Mouse (Mus musculus) olfactory bulb, adult 2 months (tissue): ENCODE data around the gene Slc38a6. TPM values are rescaled to one million over a fixed set of nuclear protein-coding genes. Genes with fewer than 3 reads are reported as not detected.

Source experiments
- H3K27ac ChIP-seq: fragments of 200-500 bp; 2 replicates; pipeline ENCODE4 v1.5.1; 2012; ENCODE audit warnings: low read depth, low read length; ENCODE audit not compliant: insufficient read depth
- H3K4me1 ChIP-seq: fragments of 200-500 bp; 2 replicates; pipeline ENCODE4 v1.6.1; 2012; ENCODE audit warnings: low read length; ENCODE audit not compliant: control insufficient read depth, insufficient read depth
- H3K4me3 ChIP-seq: fragments of 200-500 bp; 2 replicates; pipeline ENCODE4 v1.5.1; 2012; ENCODE audit warnings: mild to moderate bottlenecking, low read depth, low read length, moderate library complexity; ENCODE audit not compliant: insufficient read depth
- CTCF ChIP-seq: fragments of 200-500 bp; IDR thresholded peaks from 2 replicates; pipeline ENCODE4 v1.5.1; 2012; ENCODE audit warnings: low read depth, mild to moderate bottlenecking, low read length, moderate library complexity; ENCODE audit not compliant: insufficient read depth
- POLR2A ChIP-seq: fragments of 200-500 bp; IDR thresholded peaks from 2 replicates; pipeline ENCODE4 v1.6.1; 2012; ENCODE audit warnings: mild to moderate bottlenecking, low read depth, low read length, moderate library complexity; ENCODE audit not compliant: insufficient read depth
- WGBS: fragments of 180-500 bp; shearing (Covaris S2); methylation state at CpG from one replicate; pipeline ENCODE4 v1.1.7; 2018; 5-methylcytosine and 5-hydroxymethylcytosine counted together
- polyA plus RNA-seq: library from polyadenylated mRNA; stranded (reverse); fragments of >200 nt; gene quantifications from 2 replicates; pipeline ENCODE4 v1.2.4, GENCODE M21; 2012; ENCODE audit warnings: low replicate concordance; ENCODE audit not compliant: missing spikeins, insufficient read depth, insufficient read length

Slc38a6 gene
- polyA plus RNA-seq, 1 experiment, result not detected

GRCm38 (mm10) chr12:73392507-73392906 lies 105.9 kb downstream of the Slc38a6 start:
- WGBS, result 100% methylated on average over 1 of the region's 1 CpGs
- H3K4me3 ChIP-seq, result no peak overlapping the region
- H3K27ac ChIP-seq, result no peak overlapping the region
- H3K4me1 ChIP-seq, result no peaks in the 10 kb centered on the region
- TF ChIP-seq POLR2A, result no peak
- TF ChIP-seq CTCF, result no peak

- H3K4me1 ChIP-seq, result no peaks in the 10 kb centered on the region
- H3K27ac ChIP-seq, result no peak overlapping the region
- no peak overlapping the region for H3K4me3 ChIP-seq
- no peak for TF ChIP-seq POLR2A
- TF ChIP-seq CTCF, result no peak
Measured at GRCm38 (mm10) chr12:73393018-73393417, 106.4 kb downstream of the Slc38a6 start.

GRCm38 (mm10) chr12:73393881-73394291 lies 107.3 kb downstream of the Slc38a6 start:
- Histone ChIP-seq H3K27ac (no peak overlapping the region), H3K4me1 (no peaks in the 10 kb centered on the region), H3K4me3 (no peak overlapping the region)
- TF ChIP-seq POLR2A (no peak), CTCF (no peak)
- 58% methylated on average over 6 of the region's 6 CpGs for WGBS

- no peak for TF ChIP-seq CTCF
- no peak for TF ChIP-seq POLR2A
- WGBS, result 84% methylated on average over 5 of the region's 5 CpGs
- no peaks in the 10 kb centered on the region for H3K4me1 ChIP-seq
- H3K4me3 ChIP-seq, result no peak overlapping the region
- no peak overlapping the region for H3K27ac ChIP-seq
Measured at GRCm38 (mm10) chr12:73394571-73394970, 108.0 kb downstream of the Slc38a6 start.

- Histone ChIP-seq H3K4me3 (no peak overlapping the region), H3K27ac (no peak overlapping the region), H3K4me1 (no peaks in the 10 kb centered on the region)
- TF ChIP-seq CTCF, result no peak
- no peak for TF ChIP-seq POLR2A
- 57% methylated on average over 4 of the region's 4 CpGs for WGBS
Measured at GRCm38 (mm10) chr12:73399426-73399825, 112.8 kb downstream of the Slc38a6 start.

GRCm38 (mm10) chr12:73400481-73401025 lies 114.0 kb downstream of the Slc38a6 start:
- H3K4me1 ChIP-seq, result no peaks in the 10 kb centered on the region
- no peak overlapping the region for H3K27ac ChIP-seq
- TF ChIP-seq CTCF, result no peak
- 83% methylated on average over 4 of the region's 4 CpGs for WGBS
- no peak overlapping the region for H3K4me3 ChIP-seq

- 87% methylated on average over 3 of the region's 3 CpGs for WGBS
- TF ChIP-seq CTCF (no peak), POLR2A (no peak)
- Histone ChIP-seq H3K4me1 (no peaks in the 10 kb centered on the region), H3K27ac (no peak overlapping the region), H3K4me3 (no peak overlapping the region)
Measured at GRCm38 (mm10) chr12:73401520-73402130, 115.0 kb downstream of the Slc38a6 start.

- WGBS, result 74% methylated on average over 5 of the region's 5 CpGs
- TF ChIP-seq CTCF, result no peak
- TF ChIP-seq POLR2A, result no peak
- no peak overlapping the region for H3K4me3 ChIP-seq
Measured at GRCm38 (mm10) chr12:73402137-73402712, 115.6 kb downstream of the Slc38a6 start.

GRCm38 (mm10) chr12:73402851-73403665 lies 116.5 kb downstream of the Slc38a6 start:
- WGBS, result 93% methylated on average over 11 of the region's 11 CpGs

More at GRCm38 (mm10) chr12:73402137-73402712, 115.6 kb downstream of the Slc38a6 start:
- Histone ChIP-seq H3K4me1 (no peaks in the 10 kb centered on the region), H3K27ac (no peak overlapping the region)

More at GRCm38 (mm10) chr12:73402851-73403665, 116.5 kb downstream of the Slc38a6 start:
- TF ChIP-seq CTCF, result no peak
- no peak for TF ChIP-seq POLR2A
- Histone ChIP-seq H3K4me3 (no peak overlapping the region), H3K4me1 (no peaks in the 10 kb centered on the region), H3K27ac (no peak overlapping the region)

Other genes starting within 250 kb of the Slc38a6 start
- not detected in 2 replicates for gene Six1, start 232.9 kb upstream of the Slc38a6 start, polyA plus RNA-seq
- not detected in 2 replicates for gene Six4, start 173.3 kb upstream of the Slc38a6 start, polyA plus RNA-seq
- gene Mnat1, start 163.1 kb upstream of the Slc38a6 start, polyA plus RNA-seq, result not detected in 2 replicates
- gene Trmt5, start 69 bp upstream of the Slc38a6 start, polyA plus RNA-seq, result not detected in 2 replicates